Mouse (Mus musculus) midbrain, embryonic 15.5 days (tissue): ENCODE data around the gene T2. TPM values are rescaled to one million over a fixed set of nuclear protein-coding genes. Genes with fewer than 3 reads are reported as not detected.
"Not testable (repeated sequence)": the region's sequence is repeated elsewhere in the genome, so short reads cannot be mapped to it uniquely, and the experiment has no call there.

ENCODE experiments used
- ATAC-seq: fragments of 200-750 bp; cut with Nextera tagmentation; replicated peaks from 2 replicates; pipeline ENCODE4 v1.8.0; 2017; ENCODE audit warnings: moderate TSS enrichment
- H3K27ac ChIP-seq: fragments of 300-500 bp; sonication (generic); 2 replicates; pipeline ENCODE4 v1.5.1; 2015; ENCODE audit warnings: mild to moderate bottlenecking, inconsistent platforms
- H3K27me3 ChIP-seq: fragments of 300-500 bp; sonication (generic); replicated peaks from 2 replicates; pipeline ENCODE4 v1.6.1; 2015; ENCODE audit warnings: inconsistent platforms
- H3K36me3 ChIP-seq: fragments of 300-500 bp; sonication (generic); replicated peaks from 2 replicates; pipeline ENCODE4 v1.6.1; 2015; ENCODE audit warnings: inconsistent platforms
- H3K4me1 ChIP-seq: fragments of 300-500 bp; sonication (generic); 2 replicates; pipeline ENCODE4 v1.6.1; 2015; ENCODE audit warnings: inconsistent platforms
- H3K4me2 ChIP-seq: fragments of 300-500 bp; sonication (generic); 2 replicates; pipeline ENCODE4 v1.6.1; 2015; ENCODE audit warnings: inconsistent platforms, mild to moderate bottlenecking, moderate library complexity
- H3K4me3 ChIP-seq: fragments of 300-500 bp; sonication (generic); 2 replicates; pipeline ENCODE4 v1.5.1; 2015; ENCODE audit warnings: mild to moderate bottlenecking, inconsistent platforms
- H3K9ac ChIP-seq: fragments of 300-500 bp; sonication (generic); 2 replicates; pipeline ENCODE4 v1.6.1; 2015; ENCODE audit warnings: mild to moderate bottlenecking, inconsistent platforms
- H3K9me3 ChIP-seq: fragments of 300-500 bp; sonication (generic); 2 replicates; pipeline ENCODE4 v1.6.1; 2016; ENCODE audit warnings: inconsistent platforms
- WGBS: fragments of 180-500 bp; shearing (Covaris S2); methylation state at CpG from one replicate; pipeline ENCODE4 v1.1.7; 2015; ENCODE audit warnings: mixed read lengths; 5-methylcytosine and 5-hydroxymethylcytosine counted together
- polyA plus RNA-seq: library from polyadenylated mRNA; unstranded; fragments of >200 nt; fragmentation: Nextera tagmentation; extraction: Ambion mirVana; gene quantifications from 2 replicates; pipeline ENCODE4 v1.2.1, GENCODE M21; 2015

Gene T2
- 0.64 and 0.97 TPM in 2 replicates for polyA plus RNA-seq

- H3K27ac ChIP-seq: no peak within 1 kb of the TSS
- H3K9ac ChIP-seq: no peak within 1 kb of the TSS
- 87% methylated on average over 6 of the region's 6 CpGs for WGBS
- no peaks in the 10 kb centered on the region for H3K9me3 ChIP-seq
- H3K4me3 ChIP-seq: no peak within 1 kb of the TSS
- no peak within 1 kb of the TSS for H3K4me2 ChIP-seq
- H3K36me3 ChIP-seq: no peaks in the 10 kb centered on the region
- ATAC-seq: no peak
- H3K4me1 ChIP-seq: peaks cover 3% of the 10 kb centered on the region; the same call in 1 of the 2 replicates
- H3K27me3 ChIP-seq: no peaks in the 10 kb centered on the region
Observed at GRCm38 (mm10) chr17:8355692-8356091, at the start of gene T2. TSS of gene T2 (plus strand) at chr17:8355992.

- ATAC-seq: peak; percentile 93
- Histone ChIP-seq H3K9me3 (no peaks in the 10 kb centered on the region), H3K4me2 (peak within 1 kb of the TSS; percentile 69), H3K4me1 (peaks cover 32% of the 10 kb centered on the region), H3K9ac (peak within 1 kb of the TSS; percentile 75), H3K4me3 (peak within 1 kb of the TSS; percentile 66), H3K27ac (peak within 1 kb of the TSS; percentile 86), H3K27me3 (no peaks in the 10 kb centered on the region), H3K36me3 (no peaks in the 10 kb centered on the region)
- WGBS: under 1% methylated on average over 54 of the region's 54 CpGs
Observed at GRCm38 (mm10) chr17:8310838-8311614, 44.8 kb upstream of the T2 start, which contains the start of gene Sft2d1. TSS of gene Sft2d1 (plus strand) at chr17:8311102.

- ATAC-seq: no peak
- peaks cover 34% of the 10 kb centered on the region for H3K4me1 ChIP-seq
- H3K27ac ChIP-seq: no peak overlapping the region
- H3K9me3 ChIP-seq: no peaks in the 10 kb centered on the region
- peak overlapping the region; percentile 66 for H3K4me3 ChIP-seq
- WGBS: 50% methylated on average over 3 of the region's 3 CpGs
- peak overlapping the region; percentile 75 for H3K9ac ChIP-seq
- H3K36me3 ChIP-seq: no peaks in the 10 kb centered on the region
- H3K4me2 ChIP-seq: peak overlapping the region; percentile 69
- H3K27me3 ChIP-seq: no peaks in the 10 kb centered on the region
Observed at GRCm38 (mm10) chr17:8311751-8312150, 44.0 kb upstream of the T2 start.

- Histone ChIP-seq H3K4me1 (peaks cover 34% of the 10 kb centered on the region), H3K36me3 (no peaks in the 10 kb centered on the region), H3K4me3 (no peak overlapping the region), H3K27me3 (no peaks in the 10 kb centered on the region), H3K27ac (no peak overlapping the region), H3K9me3 (no peaks in the 10 kb centered on the region), H3K4me2 (no peak overlapping the region), H3K9ac (no peak overlapping the region)
- WGBS: 92% methylated on average over 3 of the region's 3 CpGs
- ATAC-seq: no peak
Observed at GRCm38 (mm10) chr17:8313976-8314375, 41.8 kb upstream of the T2 start.

GRCm38 (mm10) chr17:8316251-8316650 lies 39.5 kb upstream of the T2 start:
- Histone ChIP-seq H3K4me2 (no peak overlapping the region), H3K4me3 (no peak overlapping the region), H3K27me3 (no peaks in the 10 kb centered on the region), H3K4me1 (peaks cover 31% of the 10 kb centered on the region), H3K36me3 (no peaks in the 10 kb centered on the region; the same call in 1 of the 2 replicates), H3K9ac (no peak overlapping the region), H3K9me3 (no peaks in the 10 kb centered on the region), H3K27ac (no peak overlapping the region)
- ATAC-seq: no peak
- WGBS: 76% methylated on average over 1 of the region's 1 CpGs

GRCm38 (mm10) chr17:8326877-8327276 lies 28.9 kb upstream of the T2 start:
- not testable (repeated sequence) for H3K4me2 ChIP-seq, H3K4me3 ChIP-seq, H3K9me3 ChIP-seq, H3K9ac ChIP-seq, ATAC-seq, H3K4me1 ChIP-seq, H3K27me3 ChIP-seq, H3K27ac ChIP-seq
- H3K36me3 ChIP-seq: peaks cover 38% of the 10 kb centered on the region
- 82% methylated on average over 11 of the region's 11 CpGs for WGBS

- WGBS: 67% methylated on average over 7 of the region's 7 CpGs
- H3K4me3 ChIP-seq: no peak overlapping the region
- no peak overlapping the region for H3K4me2 ChIP-seq
- no peaks in the 10 kb centered on the region for H3K4me1 ChIP-seq
- H3K27ac ChIP-seq: no peak overlapping the region
- no peak overlapping the region for H3K9ac ChIP-seq
- H3K36me3 ChIP-seq: peaks cover 26% of the 10 kb centered on the region
- no peak for ATAC-seq
- no peaks in the 10 kb centered on the region for H3K27me3 ChIP-seq
- no peaks in the 10 kb centered on the region for H3K9me3 ChIP-seq
Observed at GRCm38 (mm10) chr17:8328511-8329174, 27.1 kb upstream of the T2 start.

- WGBS: 81% methylated on average over 5 of the region's 5 CpGs
- Histone ChIP-seq H3K4me2 (no peak overlapping the region), H3K9me3 (no peaks in the 10 kb centered on the region), H3K4me3 (no peak overlapping the region), H3K36me3 (peaks cover 15% of the 10 kb centered on the region), H3K27ac (no peak overlapping the region), H3K9ac (no peak overlapping the region), H3K4me1 (no peaks in the 10 kb centered on the region), H3K27me3 (no peaks in the 10 kb centered on the region)
- no peak for ATAC-seq
Observed at GRCm38 (mm10) chr17:8330602-8331001, 25.2 kb upstream of the T2 start.

GRCm38 (mm10) chr17:8337159-8337558 lies 18.6 kb upstream of the T2 start, which contains the start of gene Prr18:
TSS of gene Prr18 (plus strand) at chr17:8337459.
- not testable (repeated sequence) for ATAC-seq, H3K27me3 ChIP-seq, H3K27ac ChIP-seq, H3K9me3 ChIP-seq, H3K36me3 ChIP-seq, H3K4me3 ChIP-seq, H3K9ac ChIP-seq, H3K4me2 ChIP-seq
- WGBS: 95% methylated on average over 1 of the region's 5 CpGs
- peaks cover 25% of the 10 kb centered on the region for H3K4me1 ChIP-seq

GRCm38 (mm10) chr17:8339666-8340374 lies 16.0 kb upstream of the T2 start:
- H3K27ac ChIP-seq: peak overlapping the region; percentile 93
- H3K4me1 ChIP-seq: peaks cover 43% of the 10 kb centered on the region
- H3K9me3 ChIP-seq: no peaks in the 10 kb centered on the region
- peak overlapping the region; percentile 98 for H3K9ac ChIP-seq
- H3K4me2 ChIP-seq: peak overlapping the region; percentile 92
- ATAC-seq: peak; percentile 65
- H3K4me3 ChIP-seq: peak overlapping the region; percentile 82
- no peaks in the 10 kb centered on the region for H3K36me3 ChIP-seq
- H3K27me3 ChIP-seq: no peaks in the 10 kb centered on the region
- 8% methylated on average over 8 of the region's 8 CpGs for WGBS

GRCm38 (mm10) chr17:8340407-8341359 lies 15.1 kb upstream of the T2 start:
- peaks cover 43% of the 10 kb centered on the region for H3K4me1 ChIP-seq
- no peaks in the 10 kb centered on the region for H3K36me3 ChIP-seq
- WGBS: under 1% methylated on average over 84 of the region's 92 CpGs
- H3K27ac ChIP-seq: peak overlapping the region; percentile 93
- no peaks in the 10 kb centered on the region for H3K27me3 ChIP-seq
- peak overlapping the region; percentile 98 for H3K9ac ChIP-seq
- no peaks in the 10 kb centered on the region for H3K9me3 ChIP-seq
- peak overlapping the region; percentile 82 for H3K4me3 ChIP-seq
- H3K4me2 ChIP-seq: peak overlapping the region; percentile 92
- peak; percentile 83 for ATAC-seq
